Mouse (Mus musculus): ENCODE data around the gene Tmc1.

The Tmc1 gene

DNA sequence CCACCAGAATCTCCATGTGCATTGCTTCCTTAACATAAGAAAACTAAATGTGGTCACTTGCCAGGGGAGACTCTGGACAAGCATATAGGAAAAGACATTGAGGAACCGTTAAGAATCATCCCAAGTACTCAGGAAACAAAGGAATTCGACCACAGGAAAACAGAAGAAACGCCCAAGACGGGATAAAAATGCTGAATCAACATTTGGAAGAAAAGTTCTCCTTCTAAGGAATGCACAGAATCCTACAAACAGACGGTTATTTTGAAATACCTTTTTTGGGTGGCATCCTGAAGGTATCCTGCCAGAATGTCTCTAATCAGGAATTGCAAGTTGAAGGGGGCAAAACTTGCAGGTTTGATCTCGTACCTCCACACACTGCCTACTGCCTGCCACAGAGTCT, at the start of gene Tmc1:
Tmc1 (minus strand) TSS at position 329 of the 400 bp plus-strand sequence.
- DNase-seq, result no peak

DNA sequence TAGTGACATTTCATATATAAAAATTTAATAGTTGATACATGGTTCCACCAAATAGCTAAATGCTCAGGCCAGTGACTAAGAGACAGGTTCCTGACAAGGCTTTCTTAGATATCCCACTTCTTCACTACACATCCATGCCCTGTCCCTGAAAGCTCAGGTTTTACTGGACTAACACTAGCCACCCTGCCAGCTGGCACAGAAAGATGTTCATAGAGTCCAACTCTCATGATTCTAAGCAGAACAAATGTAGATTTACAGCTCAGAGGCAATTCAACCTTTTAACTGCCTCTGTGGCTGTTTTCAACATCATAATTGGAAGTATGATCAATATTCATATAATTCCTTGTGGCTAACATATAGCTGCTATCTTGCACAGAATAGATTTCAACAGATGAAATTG, 47.5 kb upstream of the Tmc1 start:
- no peak for DNase-seq

GRCm38 (mm10) chr19:20979244-20979643, 25.2 kb upstream of the Tmc1 start:
- no peak for DNase-seq

DNA sequence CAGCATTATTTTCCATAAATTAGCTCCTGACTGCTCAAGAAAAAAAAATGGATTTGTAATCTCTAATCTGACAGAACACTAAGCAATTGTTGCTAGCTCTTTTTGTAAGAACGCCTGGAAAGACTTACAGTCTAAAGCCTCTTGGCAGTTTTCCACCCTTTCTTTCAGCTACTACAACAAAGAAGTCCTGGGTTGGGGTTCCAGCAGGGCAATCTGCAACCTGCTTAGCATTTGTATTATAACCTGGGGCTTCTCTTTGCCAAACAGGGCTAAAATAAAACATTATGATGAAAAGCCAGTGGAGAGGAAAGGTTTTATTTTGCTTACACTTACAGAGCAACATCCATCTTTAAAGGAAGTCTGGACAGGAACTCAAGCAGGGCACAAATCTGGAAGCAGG, 24.1 kb upstream of the Tmc1 start:
- DNase-seq, result no peak

- DNase-seq, result no peak
Observed at GRCm38 (mm10) chr19:20971926-20972325, 17.9 kb upstream of the Tmc1 start.

- DNase-seq, result no peak
Observed at GRCm38 (mm10) chr19:20954815-20955214, 813 bp upstream of the Tmc1 start.

DNA sequence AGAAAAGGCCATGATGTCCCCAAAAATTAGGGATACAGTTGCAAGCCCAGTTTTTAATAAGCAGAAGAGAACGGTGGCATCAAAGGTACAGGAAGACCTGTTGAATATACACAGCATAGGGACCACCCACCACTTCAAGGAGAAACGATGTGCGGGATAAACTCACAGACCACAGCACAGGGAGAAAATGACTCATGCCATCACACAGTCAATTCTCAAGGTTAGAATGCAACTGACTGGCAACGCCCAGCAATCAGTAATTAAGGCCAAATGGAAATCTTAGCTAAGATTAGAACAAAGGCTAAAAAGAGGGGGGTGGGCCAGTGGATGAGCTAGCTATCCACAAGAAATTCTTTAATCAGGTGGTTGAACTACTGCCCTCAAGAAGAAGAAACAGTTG, 9.6 kb downstream of the Tmc1 start:
- no peak for DNase-seq

DNA sequence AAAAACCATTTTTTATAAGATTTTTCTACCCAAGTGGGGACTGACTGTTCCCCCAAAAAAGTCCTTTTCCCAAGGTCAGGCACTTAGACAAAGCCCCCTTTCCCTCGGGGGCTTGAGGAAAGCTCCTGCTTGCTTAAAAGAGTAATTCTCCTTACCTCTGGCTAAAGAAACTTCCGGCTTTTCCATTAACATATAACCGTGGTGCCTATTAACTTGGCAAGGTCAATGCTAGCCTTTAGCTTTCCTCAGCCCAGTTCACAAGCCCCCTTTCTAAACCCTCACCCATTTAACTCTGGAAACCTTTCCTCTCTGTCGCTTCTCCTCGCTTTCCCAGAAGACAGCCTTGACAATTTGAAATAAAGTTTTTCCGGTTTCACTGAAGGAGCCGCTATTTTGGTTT, 29.7 kb downstream of the Tmc1 start:
- no peak for DNase-seq

DNA sequence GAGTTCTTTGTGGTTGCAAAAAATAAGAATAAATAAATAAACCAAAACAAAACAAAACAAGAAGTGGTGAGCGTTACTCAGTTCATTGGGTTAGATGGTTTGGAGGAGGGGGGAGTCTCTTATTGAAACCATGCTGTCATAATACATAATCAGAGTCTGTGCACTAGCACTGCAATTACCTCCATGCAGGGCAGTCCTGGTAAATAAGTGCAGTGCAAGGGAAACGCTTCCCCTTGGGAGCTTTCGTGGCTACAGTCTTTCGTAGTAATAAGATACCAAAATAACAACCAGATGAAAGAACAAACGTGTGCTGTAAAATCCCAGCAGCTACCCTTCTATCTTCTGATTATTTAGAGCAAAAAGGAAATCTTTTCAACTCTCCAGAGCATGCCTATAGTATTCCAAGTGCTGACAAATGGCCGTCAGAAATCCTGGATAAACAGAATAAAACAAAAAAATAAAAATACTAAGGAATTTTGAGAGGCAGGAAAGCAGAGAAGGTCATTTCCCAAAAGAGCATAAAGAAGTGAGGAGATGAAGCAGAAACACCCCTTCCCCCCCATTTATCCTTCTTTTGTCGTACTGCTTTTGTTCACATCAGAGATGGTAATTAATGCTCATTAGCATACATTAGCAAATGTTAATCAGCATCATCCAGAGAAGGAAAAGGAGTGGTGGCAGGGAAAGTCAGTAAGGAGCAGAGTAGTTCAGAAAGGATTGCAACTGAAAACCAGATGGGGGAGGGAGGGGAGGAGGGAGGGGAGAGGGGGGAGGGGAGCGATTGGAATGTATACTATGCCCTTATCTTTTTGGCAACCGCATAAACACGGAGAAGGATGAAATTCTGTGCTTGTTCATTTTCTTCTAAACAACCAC, 30.4 kb downstream of the Tmc1 start:
- DNase-seq, result no peak

- no peak for DNase-seq
Observed at GRCm38 (mm10) chr19:20918241-20918640, 35.8 kb downstream of the Tmc1 start.

- no peak for DNase-seq
Observed at GRCm38 (mm10) chr19:20915151-20915550, 38.9 kb downstream of the Tmc1 start.

DNA sequence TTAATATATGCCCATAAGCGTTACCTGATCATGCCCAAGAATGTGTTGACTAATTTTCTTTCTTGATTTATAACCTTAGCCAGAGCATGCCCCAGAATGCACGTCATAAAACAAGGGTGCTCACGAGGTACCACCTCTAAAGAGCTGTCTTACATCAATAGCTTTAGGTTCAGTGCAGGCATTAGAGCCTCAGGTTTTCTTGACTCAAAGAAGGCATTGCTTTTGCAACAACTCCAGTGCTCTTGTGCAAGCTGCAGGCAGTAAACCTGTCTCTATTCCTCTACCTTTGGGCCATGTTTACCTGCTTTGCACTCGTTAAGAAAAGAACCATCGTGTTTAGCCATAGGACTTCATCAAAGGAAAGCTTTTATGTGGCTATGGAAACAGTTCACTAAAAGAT, 43.6 kb downstream of the Tmc1 start:
- no peak for DNase-seq

- DNase-seq, result no peak
Observed at GRCm38 (mm10) chr19:20881205-20881604, 72.8 kb downstream of the Tmc1 start.

DNA sequence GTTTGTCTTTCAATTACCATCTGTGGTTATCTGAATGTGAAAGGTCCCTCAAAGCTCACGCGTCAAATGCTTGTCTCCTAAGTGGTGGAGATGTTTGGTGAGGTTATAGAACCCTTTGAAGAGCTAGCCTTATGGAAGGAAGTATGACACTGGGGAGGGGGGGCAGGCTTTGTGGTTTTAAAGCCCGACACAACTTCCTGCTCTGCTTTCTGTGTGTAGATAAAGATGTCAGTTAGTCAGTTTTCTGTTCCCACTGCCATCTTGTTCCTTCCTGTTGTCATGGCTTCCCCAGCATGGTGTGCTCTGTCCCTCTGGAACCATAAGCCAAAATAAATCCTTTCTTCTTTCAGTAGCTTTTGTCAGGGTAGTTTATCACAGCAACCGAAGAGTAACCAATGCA, 78.1 kb downstream of the Tmc1 start:
- no peak for DNase-seq

DNA sequence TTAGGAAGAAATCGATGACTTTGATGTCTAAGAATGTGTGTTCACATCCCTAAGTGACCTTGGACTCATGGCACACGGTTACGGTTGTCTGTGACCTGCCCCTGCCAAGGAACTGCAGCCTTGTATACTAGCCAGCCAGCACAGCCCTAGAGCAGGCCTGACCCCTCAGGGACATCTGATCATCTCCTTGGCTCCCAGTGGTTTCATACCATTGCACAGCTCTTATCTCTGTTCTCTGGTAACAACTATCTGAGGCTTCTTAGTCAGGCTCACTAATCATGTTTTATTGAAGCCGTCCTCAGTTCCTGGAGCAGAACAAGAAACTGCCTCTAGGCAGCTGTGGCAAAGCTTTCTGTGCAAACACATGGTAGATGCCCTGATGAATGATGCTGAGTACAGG, 92.2 kb downstream of the Tmc1 start:
- DNase-seq, result no peak

GRCm38 (mm10) chr19:20860270-20860669, 93.7 kb downstream of the Tmc1 start:
- no peak for DNase-seq

GRCm38 (mm10) chr19:20857819-20858218, 96.2 kb downstream of the Tmc1 start:
- no peak for DNase-seq

GRCm38 (mm10) chr19:20848906-20849305, 105.1 kb downstream of the Tmc1 start:
- DNase-seq, result no peak

DNA sequence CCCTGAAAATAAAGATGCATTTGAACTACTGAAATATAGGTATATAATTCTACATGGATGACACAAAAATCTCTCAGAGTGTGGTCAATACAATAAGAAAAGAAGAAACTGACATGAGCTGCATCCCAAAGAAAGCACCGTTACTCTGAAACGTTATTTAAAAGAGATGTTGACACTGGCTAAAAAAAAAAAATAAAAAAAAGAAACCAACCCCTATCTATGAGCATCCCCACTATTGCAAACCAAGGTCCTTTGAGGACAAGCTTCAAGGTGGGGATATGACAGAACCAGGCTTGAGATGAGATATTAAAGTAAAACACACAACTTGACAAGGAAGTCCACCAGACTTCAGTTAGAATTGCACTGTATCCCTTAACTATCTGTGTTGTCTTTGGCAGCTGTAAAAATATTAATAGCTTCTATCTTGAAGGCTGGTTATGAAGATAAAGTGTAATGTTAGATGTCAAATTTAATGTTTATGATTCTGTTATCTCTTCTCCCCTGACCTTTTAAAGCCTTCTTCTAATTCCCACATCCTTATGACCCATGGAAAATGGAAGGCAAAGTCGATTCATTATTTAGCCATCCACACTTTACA, 106.4 kb downstream of the Tmc1 start:
- no peak for DNase-seq

- no peak for DNase-seq
Observed at GRCm38 (mm10) chr19:20837422-20837821, 116.6 kb downstream of the Tmc1 start.

- DNase-seq, result no peak
Observed at GRCm38 (mm10) chr19:20836055-20836845, 117.8 kb downstream of the Tmc1 start.

GRCm38 (mm10) chr19:20834895-20835294, 119.1 kb downstream of the Tmc1 start:
- no peak for DNase-seq

- no peak for DNase-seq
Observed at GRCm38 (mm10) chr19:20799460-20799859, 154.5 kb downstream of the Tmc1 start.

All from spleen, adult 18-20 months (tissue).